Mouse (Mus musculus): ENCODE measurements at regions not wholly inside any gene's neighbourhood (a gene's known extent, or its start where the extent isn't known, plus 50 kb on each side); places are given as distances from the start of the nearest gene placed in this dataset.
A peak's percentile ranks its signal among the peaks of the same experiment; 100 is the strongest.

GRCm38 (mm10) chr4:91029462-91029861 is 371.1 kb downstream of the Elavl2 start:
- DNase-seq = no peak

- DNase-seq = no peak
Measured at GRCm38 (mm10) chr4:91028013-91028626, 372.5 kb downstream of the Elavl2 start.

GRCm38 (mm10) chr4:90996388-90997092 is 404.0 kb downstream of the Elavl2 start:
- peak; percentile 18 for DNase-seq

DNA sequence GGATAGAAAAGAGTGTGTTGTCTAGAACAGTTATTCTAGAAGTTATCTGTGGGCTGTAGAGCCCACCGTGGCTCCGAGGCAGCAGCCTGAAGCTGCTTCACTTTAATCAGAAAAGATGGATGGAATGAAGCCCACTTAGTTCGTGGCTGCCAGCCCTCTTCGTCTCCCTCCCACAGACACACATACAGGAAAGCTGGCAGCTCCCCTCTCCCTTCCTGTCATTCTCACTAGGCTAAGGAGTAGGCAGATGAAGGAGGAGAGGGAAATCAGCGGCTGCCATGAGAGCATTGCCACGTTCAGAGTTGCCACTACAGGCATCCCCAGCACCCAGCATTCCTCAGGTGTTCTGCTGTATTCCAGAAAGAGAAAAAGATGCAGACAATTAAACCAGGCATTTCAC is 435.9 kb downstream of the Elavl2 start:
- no peak for DNase-seq

- DNase-seq = no peak
Measured at GRCm38 (mm10) chr4:90943687-90944385, 456.7 kb downstream of the Elavl2 start.

DNA sequence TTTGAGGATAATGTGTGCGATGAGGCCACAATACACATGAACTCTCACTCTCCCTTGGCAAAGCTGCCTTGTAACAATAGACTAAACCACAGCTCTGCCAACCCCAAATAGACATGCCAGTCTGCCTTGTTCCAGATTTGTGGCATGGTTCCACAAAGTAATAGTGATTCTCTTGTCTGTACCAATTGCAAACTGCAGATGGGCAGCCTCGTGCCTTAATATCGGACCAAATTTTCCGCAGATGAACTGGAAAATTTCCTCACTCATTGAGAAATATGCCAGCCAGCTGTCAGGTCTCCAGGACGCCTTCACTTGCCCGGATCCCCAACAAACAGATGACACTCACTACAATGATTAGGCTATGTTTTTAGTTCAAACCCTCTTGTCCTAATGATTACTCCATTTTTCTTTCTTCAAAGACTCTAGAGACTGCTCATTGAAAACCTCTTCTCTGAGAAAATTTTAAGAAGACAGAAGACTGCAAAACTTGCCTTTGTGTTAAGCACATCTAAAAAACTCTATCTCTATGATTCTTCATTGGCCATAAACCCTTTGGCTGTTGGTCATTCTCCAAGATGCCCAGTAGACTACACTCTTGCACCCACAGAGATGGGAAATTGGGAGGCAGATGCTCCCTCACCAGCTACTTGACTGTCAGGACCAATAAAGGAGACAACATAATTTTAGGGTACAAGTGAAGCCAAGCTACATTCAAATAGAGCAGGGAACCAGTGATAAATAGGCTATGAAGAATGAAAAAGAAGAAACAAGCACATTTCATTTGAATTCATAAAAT is 483.1 kb downstream of the Elavl2 start:
- DNase-seq = no peak

DNA sequence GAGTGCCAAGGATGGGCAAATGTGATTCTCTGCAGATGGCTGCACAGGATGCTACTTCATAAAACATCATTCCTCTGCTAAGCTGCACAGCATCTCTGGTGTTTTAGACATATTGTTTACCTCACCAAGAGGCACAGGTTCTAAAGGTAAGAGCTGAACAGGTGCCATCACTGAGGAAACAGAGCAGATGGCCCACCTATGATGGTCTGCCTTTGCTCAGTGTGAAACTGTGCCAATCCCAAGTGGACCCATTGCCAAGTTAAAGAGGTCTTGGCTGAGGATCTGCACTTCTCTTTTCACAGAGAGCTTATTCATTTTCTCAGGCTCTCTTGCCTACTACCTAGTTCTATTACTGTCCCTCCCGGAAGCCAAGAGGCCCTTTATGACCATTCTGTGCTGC is 494.3 kb downstream of the Elavl2 start:
- no peak for DNase-seq

DNA sequence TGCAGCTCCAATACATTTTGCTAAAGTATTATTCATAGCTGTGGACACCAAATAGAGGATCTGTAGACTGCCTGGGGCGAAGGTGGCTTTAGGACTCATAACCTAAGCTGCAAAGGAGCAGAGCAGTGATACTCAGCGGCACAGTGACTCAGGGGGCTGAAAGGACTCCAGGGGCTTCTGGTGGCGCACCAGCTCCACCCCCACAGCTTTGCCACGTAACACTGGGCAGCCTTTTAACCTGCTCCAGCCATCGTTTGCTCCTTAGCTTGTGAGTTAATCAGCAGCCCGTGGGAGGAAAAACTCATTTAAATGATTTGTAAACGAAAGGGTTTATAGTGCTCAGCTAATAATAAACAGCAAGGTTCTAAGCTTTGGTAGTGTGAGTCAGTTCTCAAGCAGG is 532.4 kb downstream of the Elavl2 start:
- DNase-seq = peak; percentile 57

DNA sequence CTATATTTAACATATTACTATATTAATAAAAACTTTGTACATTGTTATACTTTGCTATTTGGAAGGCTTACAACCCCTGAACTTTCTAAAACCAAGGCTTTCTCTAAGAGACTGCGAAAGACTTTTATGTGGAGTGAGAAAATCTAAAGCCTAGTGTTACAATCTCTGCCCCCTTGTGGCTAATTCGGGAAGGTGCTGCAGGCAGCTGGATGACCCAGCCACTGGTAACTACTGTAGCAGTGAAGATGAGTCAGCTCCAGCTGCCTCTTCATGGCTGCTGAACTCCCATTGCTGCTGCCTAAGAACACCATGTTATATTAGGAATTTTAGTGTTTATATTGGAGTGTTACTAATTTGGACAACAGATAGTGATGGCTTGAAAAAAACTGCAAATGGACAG is 539.7 kb downstream of the Elavl2 start:
- peak; percentile 16 for DNase-seq

DNA sequence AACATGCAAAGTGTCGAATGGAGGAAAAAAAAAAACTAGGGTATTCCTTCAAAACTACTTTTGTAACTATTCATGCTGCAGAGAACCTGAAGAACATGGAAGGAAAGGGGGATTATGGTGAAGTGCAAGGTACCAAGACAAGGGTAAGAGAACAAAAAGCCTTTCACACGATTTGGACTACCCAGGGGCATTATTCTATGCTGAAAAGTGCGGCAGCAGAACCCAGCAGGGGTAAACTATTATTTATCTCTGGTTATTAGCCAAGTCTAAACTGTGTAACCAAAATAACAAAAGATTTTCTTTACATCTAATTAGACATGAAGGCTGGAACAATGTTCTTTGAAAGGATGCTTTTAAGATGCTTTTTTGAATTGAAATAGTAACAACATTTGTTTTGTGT is 560.8 kb downstream of the Elavl2 start:
- DNase-seq = no peak

DNA sequence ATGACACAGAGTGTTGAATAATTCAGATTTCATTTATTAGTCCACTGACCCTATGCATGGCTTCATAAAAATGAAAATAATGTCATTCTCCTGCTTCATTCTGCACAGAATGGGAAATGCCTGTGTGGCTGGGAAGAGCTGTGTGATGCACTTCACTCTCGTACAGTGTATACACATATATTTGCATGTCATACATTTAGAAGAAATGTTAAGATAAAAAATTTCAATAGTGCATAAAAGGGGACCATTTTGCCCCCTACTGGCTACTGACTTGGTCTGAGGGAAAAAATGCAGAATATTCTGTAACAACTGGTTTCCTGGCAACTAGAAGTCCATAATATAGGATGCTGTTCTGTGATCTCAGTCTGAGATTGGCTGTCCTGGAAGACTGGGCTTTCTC is 580.5 kb downstream of the Zfp352 start:
- DNase-seq = no peak

DNA sequence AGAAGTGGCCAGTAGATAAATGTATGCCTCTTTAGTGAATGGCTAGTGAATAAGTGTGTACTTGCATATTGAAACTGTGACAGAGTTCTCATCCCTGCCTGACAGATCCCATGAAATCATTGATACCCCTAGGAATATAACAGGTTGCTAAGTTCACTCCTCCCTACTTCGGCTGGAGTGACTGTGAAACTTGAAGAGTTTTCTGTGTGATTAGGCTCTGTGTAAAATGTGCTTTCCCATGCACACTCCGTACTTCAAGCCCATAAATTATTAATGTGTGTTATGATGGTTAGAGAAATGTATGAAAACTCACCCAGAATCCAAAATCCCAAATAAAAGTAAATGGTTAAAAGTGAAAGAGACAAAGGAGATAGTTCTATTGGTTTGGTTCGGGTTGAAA is 580.0 kb downstream of the Zfp352 start:
- no peak for DNase-seq

DNA sequence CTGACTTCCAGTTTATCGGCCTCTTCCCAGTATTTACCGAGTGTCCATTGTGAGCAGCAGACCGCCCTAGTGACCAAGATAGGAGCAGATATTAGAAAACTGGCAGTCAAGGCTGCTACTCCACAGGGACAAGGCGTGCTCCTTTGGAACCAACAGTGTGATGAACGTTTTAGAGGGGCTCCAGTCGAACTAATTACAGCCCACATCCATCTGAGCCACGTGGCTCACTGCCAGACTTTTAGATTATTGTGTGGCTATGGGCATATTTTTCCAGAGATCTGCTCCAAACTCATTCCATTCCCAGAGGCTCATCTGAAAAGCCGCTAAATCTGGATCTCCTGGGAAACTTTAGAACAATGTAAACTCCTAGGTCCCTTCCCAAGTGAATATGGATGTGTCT is 578.9 kb downstream of the Zfp352 start:
- DNase-seq = no peak

Data from kidney, adult 9 months (tissue).